Mouse (Mus musculus) layer of hippocampus, adult 2 months (tissue): ENCODE data around the gene Snx1. TPM values are rescaled to one million over a fixed set of nuclear protein-coding genes. Genes with fewer than 3 reads are reported as not detected.

Experiments used
- DNase-seq, 2 experiments: peaks; one replicate each; pipeline ENCODE4 v3.0.0; 2022; ENCODE audit warnings: low spot score in 2 of 2
- H3K27ac ChIP-seq: fragments of 200-600 bp; 2 replicates; pipeline ENCODE4 v1.8.1; 2022
- H3K4me3 ChIP-seq: fragments of 200-600 bp; 2 replicates; pipeline ENCODE4 v1.8.1; 2022; ENCODE audit warnings: mild to moderate bottlenecking
- CTCF ChIP-seq: fragments of 200-600 bp; conservative IDR thresholded peaks from 2 replicates; pipeline ENCODE4 v1.8.1; 2022; ENCODE audit warnings: antibody characterized with exemption, mild to moderate bottlenecking, moderate library complexity
- long read RNA-seq, 2 experiments: library from polyadenylated mRNA; stranded (forward); transcript quantifications; one replicate each; pipeline ENCODE4 v2.0.0; 2021; ENCODE audit warnings: borderline mapping rate in 2 of 2
- total RNA-seq, 2 experiments: library from RNA; stranded (reverse); gene quantifications; 2 replicates each; pipeline ENCODE4 v1.2.3; 2021

Gene Snx1
- total RNA-seq = 10 to 100 TPM; 85.5 to 86.1 TPM
- long read RNA-seq, experiment 1, transcript Snx1-201 (15 exons, 2,073 nt) = major isoform, 58 of 69 reads
- long read RNA-seq, experiment 1, partial matches to known transcripts = 4 of 69 reads
- long read RNA-seq, experiment 1, other reads (novel, unspliced or antisense) = 7 of 69 reads
- long read RNA-seq, experiment 2, transcript Snx1-201 (15 exons, 2,073 nt) = major isoform, 76 of 94 reads
- long read RNA-seq, experiment 2, partial matches to known transcripts = 3 of 94 reads
- long read RNA-seq, experiment 2, other reads (novel, unspliced or antisense) = 15 of 94 reads

GRCm38 (mm10) chr9:66126456-66127192 is at the start of gene Snx1, which contains the start of gene Ciao2a:
Gene Snx1, minus strand, starts transcription at chr9:66126587.
Gene Ciao2a, plus strand, starts transcription at chr9:66126611.
- no peak; the same call in 1 of the 2 replicates for TF ChIP-seq CTCF
- peak; percentile 89 to 97 for DNase-seq
- peak within 1 kb of the TSS; percentile 82 for H3K27ac ChIP-seq
- peak within 1 kb of the TSS; percentile 74 for H3K4me3 ChIP-seq

DNA sequence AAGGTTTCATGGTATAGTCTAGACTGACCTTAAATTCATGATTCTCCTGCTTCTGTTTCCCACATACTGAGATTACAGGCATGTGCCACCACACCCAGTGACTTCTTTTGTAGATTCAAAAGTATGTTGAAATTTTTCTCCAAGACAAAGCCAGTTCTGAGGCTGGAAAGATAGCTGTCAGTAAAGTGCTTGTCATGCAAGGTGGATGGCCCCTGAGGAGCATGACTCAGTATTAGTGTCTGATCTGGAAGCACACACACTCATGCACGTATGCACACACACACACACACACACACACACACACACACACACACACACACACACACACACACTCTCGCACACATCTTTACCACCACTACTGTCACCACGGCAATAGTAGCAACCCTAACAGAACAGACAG is 48.6 kb upstream of the Snx1 start:
- Histone ChIP-seq H3K27ac (no peak overlapping the region), H3K4me3 (no peak overlapping the region)
- DNase-seq = no peak
- TF ChIP-seq CTCF = no peak

- H3K27ac ChIP-seq = no peak overlapping the region
These were observed 47.0 kb upstream of the Snx1 start for GRCm38 (mm10) chr9:66173316-66173855.

DNA sequence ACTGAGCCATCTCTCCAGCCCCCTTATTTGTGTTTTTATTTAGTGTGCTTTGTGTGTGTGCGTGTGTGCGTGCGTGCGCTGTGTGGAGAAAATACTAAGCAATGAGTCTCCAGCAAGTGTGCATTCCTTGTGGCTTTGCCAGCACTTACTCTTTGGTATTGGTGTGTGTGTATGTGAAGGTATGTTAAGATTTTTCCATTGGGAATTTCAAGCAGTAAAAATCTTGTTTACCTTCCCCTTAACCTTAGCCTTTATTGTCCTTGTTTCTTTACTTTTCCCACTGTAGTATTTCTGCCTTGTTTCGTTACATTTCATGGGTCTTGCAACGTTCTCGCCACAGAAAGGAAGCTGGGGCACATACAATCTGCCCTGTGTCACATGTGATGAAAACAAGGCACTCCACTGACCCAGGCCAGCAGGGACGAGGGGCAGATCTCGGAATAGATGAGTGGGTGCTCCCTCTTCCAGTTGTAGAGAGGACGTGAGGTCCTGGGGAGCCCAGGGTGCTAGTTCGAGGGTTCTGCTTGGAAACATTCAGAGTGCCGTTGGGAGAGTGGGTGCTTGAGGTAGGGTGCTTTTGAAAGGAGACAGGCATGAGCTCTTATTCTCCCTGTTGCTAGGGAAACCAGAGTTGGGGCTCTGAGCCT is 45.0 kb upstream of the Snx1 start:
- Histone ChIP-seq H3K4me3 (no peak overlapping the region), H3K27ac (no peak overlapping the region)
- no peak for DNase-seq
- TF ChIP-seq CTCF = no peak

More at GRCm38 (mm10) chr9:66173316-66173855, 47.0 kb upstream of the Snx1 start:
- DNase-seq = no peak
- TF ChIP-seq CTCF = no peak
- no peak overlapping the region for H3K4me3 ChIP-seq

- TF ChIP-seq CTCF = no peak
- Histone ChIP-seq H3K27ac (0 out of 2 replicates have a peak overlapping the region, but pooled peaks have one; percentile 28), H3K4me3 (no peak overlapping the region)
- DNase-seq = no peak
These were observed 44.1 kb upstream of the Snx1 start for GRCm38 (mm10) chr9:66170506-66170905.

DNA sequence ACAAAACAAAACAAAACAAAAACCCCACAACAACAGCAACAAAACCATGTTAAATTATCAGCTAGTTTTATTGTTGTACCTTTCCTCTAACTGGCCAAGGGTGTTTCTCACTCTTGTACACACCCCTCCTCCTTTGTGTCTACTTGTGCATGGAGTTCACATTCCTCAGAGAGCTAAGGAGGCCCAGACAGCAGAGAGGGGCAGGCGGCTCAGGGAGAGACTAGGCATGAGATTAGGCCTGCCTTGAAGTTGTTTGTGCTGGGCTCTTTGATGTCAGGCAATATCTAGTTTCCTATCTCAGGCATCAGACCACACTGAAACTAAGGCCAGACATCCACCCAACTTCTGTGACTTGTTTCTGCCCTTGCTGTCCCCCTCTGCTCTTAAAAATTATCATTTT is 41.8 kb upstream of the Snx1 start:
- no peak for DNase-seq
- Histone ChIP-seq H3K4me3 (no peak overlapping the region), H3K27ac (no peak overlapping the region)
- TF ChIP-seq CTCF = no peak

- Histone ChIP-seq H3K27ac (no peak overlapping the region), H3K4me3 (no peak overlapping the region)
- DNase-seq = no peak
- TF ChIP-seq CTCF = no peak
These were observed 40.8 kb upstream of the Snx1 start for GRCm38 (mm10) chr9:66167222-66167621.

GRCm38 (mm10) chr9:66162995-66163394 is 36.6 kb upstream of the Snx1 start:
- Histone ChIP-seq H3K4me3 (no peak overlapping the region), H3K27ac (no peak overlapping the region)
- peak in 1 of 2 experiments; percentile 13 for DNase-seq
- peak; percentile 37 for TF ChIP-seq CTCF

GRCm38 (mm10) chr9:66160155-66160554 is 33.8 kb upstream of the Snx1 start:
- DNase-seq = no peak
- TF ChIP-seq CTCF = no peak; the same call in 1 of the 2 replicates
- Histone ChIP-seq H3K4me3 (no peak overlapping the region), H3K27ac (no peak overlapping the region)

DNA sequence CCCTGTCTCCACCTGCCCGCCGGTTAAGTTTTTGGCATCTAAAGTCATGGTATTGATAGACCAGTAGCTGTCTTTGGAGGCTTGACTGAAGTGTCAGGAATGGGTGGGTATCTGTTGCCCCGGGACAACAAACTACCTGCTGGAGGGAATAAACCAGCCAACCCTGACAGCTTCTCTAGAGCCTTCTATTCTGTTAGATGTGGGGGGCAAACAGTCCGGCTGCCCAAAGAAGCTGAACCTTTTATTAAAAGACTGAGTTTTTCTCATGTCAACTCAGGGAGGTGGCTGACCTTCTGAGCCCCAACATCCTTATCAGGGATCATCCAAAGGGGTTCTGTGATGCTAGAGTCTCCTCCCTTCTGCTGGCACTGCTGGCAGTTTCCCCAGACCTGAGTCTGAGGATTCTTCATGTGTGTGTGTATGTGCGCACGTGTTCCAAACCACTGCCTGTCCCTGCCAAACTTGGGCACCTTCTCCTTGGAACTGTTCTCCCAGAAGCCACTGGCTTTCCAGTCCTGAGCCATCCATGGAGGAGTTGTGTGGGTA is 32.6 kb upstream of the Snx1 start:
- no peak for DNase-seq
- TF ChIP-seq CTCF = no peak
- H3K27ac ChIP-seq = no peak overlapping the region
- H3K4me3 ChIP-seq = no peak overlapping the region

GRCm38 (mm10) chr9:66157958-66158830 is 31.8 kb upstream of the Snx1 start, which contains the start of gene Dapk2:
Gene Dapk2, plus strand, starts transcription at chr9:66158223.
- Histone ChIP-seq H3K27ac (no peak within 1 kb of the TSS), H3K4me3 (peak within 1 kb of the TSS; percentile 53)
- DNase-seq = peak; percentile 26 to 57
- TF ChIP-seq CTCF = peak; percentile 81

DNA sequence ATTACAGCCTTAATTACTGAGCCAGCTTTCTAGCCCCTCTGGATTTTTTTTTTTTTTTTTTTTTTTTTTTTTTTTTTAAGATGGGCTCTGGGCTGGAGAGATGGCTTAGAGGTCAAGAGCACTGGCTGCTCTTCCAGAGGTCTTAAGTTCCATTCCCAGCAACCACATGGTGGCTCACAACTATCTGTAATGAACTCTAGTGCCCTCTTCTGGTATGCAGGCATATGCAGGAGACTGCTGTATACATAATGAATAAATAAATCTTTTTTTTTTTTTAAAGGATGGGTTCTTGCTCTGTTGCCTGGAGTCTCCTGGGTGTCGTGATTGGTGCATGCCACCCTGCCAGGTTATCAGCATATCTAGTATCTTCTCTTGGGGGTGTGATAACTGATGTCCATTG is 29.1 kb upstream of the Snx1 start:
- H3K4me3 ChIP-seq = no peak overlapping the region
- no peak overlapping the region for H3K27ac ChIP-seq
- DNase-seq = no peak
- TF ChIP-seq CTCF = peak; percentile 58
